Mouse (Mus musculus): ENCODE results near the gene En2.
A peak's percentile ranks its signal among the peaks of the same experiment; 100 is the strongest.

The En2 gene

DNA sequence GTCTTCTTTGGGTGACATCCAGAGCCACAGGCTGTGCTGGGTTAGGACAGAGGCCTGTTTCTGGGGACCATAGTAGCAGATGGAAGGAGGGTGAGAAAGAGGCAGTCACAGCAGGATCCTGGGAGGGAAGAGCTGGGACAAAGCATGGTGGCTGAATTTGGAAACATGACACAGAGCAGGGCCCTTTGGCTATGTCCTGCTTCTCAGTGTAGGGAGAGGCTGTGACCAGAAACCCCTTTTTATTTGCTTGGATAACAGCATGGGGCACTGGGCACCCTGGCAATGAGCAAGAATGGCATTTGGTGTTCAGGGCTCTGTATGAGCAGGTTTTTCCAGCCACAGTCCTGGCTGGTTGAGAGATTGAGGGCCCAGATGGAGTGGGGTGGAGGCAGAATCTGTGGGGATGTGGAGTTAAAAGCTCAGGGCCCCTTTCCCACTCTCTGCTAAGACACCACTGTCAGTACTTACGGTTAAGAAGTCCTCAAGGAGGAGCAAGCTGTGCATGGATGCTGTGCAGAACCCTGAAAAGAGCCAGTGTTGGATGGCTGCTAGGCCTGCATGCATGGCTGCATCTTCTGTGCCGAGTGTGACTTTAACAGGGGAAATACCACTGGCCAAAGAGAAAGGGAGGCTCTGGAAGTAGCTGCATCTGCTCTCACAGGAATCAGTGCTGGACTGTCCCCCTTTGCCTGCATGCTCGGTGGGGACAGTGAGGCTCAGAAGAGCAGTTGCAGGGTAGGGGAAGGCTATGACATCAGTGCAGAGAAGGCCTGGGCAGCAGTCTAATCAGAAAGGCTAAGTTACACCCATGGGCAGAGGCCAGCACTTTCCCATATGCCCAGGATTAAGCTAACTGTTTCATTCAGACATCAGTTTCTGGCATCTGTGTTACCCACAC is 26.0 kb downstream of the En2 start:
- no peak for DNase-seq

DNA sequence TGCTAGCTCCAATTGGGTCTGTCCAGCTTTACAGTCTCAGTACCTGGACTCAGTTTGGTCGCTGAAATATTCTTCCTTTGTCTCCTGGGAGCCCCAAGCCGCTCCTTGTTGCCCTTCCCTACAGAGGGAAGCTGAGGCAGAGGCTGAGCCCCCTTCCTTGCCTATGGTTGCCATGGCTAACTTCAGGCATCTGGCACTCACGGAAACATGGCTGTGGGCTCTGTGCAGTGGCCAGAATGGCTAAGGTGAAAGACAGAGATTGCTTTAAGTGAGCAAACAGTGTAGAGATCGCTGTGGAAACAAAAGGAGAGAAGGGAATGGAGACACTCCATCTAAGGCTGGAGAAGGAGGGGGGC is 26.6 kb downstream of the En2 start:
- no peak for DNase-seq

GRCm38 (mm10) chr5:28195473-28195872 is 30.0 kb downstream of the En2 start:
- DNase-seq: no peak

- DNase-seq: no peak
Measured at GRCm38 (mm10) chr5:28199089-28199873, 33.8 kb downstream of the En2 start.

GRCm38 (mm10) chr5:28203086-28203485 is 37.6 kb downstream of the En2 start:
- DNase-seq: no peak

GRCm38 (mm10) chr5:28204678-28205077 is 39.2 kb downstream of the En2 start:
- no peak for DNase-seq

DNA sequence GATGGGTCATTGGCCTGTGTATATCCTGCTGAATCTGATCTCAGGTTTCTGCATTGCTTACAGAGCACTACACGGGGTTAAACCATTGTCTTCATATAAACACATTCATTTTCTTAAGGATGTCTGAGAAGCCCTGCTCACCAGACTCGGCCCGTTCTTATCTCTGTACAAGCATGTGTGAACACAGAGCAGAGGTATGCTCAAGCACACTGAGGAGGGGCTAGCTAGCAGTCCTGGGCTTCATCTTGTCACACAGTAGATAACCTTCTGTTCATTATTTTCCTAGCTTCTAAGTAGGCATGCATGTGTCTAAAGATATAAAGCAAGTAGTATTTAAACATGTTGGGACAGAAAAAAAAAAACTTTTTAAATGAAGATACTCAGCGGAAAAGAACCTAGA is 41.0 kb downstream of the En2 start:
- DNase-seq: no peak

DNA sequence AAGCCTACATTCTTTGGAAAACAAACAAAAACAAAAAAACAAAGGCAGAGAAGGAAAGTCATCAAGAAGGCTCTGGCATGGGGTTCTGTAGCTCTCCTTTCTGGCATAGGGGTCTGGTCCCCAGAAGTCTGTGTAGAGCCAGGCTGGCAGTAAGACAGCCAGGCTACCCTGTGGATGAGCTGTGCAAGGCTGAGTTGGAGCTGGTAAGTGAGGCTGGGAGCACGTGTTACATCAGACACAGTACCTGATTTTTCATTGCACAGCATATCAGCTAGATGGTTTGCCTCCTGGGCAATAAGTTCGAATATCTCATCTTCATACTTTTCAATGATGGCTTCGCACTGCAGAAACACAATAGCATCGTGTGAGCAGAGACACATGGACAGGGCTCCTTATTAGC is 41.5 kb downstream of the En2 start:
- DNase-seq: no peak

DNA sequence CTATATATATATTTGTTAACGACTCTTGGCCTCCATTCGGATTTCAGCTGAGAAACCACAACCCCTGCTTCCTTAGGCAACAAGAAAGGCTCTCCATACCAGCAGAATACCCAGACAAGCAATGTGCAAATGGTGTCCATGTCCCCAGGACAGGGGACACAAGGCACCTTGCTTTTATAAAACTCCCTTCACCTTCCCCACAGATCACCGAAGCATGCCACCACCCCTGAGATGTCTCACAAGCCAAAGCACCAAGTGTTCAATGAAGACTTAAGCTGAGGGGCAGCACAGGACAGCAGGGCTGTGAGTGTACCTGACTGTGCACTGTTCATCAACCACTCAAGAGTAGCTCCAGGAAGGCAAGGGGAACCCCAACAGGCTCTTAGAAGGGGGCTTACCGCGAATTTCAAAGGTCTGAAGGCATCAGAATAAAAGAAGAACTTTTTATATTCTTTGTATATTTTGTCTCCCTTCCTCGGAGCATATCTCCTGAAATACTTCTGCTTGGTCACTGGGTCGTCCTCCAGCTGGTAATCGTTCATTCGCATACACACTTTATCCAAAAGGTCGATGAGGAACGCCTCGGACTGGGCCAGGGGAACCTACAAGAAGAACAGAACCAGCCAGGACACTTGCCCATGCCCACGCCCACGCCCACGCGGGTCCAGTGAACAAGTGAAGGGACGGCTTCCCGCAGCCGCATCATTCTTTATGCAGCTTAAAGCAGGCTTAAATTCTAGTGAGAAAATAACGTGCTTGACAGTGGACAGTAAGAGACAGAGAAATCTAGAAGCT is 43.4 kb downstream of the En2 start:
- DNase-seq: no peak

- peak; percentile 16 to 47 for DNase-seq
Measured at GRCm38 (mm10) chr5:28209549-28210431, 44.3 kb downstream of the En2 start.

DNA sequence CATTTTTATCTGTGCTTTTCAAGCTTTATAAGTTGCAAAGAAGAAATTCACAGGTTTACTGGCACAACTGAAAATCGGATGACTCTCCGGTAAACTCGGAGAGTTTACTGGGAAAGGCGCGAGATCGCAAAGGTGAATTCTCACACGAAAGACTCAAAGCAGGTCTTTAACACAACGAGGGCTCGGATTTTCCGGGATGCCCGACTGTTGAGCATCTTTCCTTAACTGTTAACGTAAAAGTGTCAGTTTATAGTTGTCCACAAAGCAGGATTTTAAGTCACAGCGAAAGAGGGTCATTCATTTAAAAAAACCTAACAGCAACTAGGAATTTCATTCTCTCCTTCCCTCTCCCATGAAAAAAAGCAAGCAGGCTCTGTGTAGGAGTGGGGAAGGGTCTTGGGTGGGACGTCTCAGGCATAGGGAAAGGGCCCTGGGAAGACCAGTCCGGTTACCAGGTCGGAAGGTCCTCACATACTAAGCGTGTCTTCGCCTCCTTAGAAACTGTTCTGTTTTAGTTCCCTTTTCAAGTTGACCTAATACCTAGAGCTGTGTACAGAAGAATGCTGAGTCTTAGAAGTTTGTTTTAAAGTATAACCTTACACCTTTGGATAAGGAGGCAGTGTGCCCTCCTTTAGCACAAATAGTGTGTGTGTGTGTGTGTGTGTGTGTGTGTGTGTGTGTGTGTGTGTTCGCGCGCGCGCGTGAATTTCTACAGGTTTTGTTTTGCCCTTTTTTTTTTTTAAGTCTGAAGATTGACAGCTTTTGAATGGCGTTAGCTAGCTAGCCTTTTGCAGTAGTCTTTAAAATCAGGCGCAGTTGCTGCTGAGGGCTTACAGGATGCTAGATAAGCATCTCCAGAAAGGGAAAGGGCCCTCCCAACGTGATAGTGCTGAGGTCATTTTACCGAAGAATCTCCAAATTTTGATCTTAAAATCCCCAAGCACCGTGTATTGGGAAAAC is 45.4 kb downstream of the En2 start:
- DNase-seq: no peak

DNA sequence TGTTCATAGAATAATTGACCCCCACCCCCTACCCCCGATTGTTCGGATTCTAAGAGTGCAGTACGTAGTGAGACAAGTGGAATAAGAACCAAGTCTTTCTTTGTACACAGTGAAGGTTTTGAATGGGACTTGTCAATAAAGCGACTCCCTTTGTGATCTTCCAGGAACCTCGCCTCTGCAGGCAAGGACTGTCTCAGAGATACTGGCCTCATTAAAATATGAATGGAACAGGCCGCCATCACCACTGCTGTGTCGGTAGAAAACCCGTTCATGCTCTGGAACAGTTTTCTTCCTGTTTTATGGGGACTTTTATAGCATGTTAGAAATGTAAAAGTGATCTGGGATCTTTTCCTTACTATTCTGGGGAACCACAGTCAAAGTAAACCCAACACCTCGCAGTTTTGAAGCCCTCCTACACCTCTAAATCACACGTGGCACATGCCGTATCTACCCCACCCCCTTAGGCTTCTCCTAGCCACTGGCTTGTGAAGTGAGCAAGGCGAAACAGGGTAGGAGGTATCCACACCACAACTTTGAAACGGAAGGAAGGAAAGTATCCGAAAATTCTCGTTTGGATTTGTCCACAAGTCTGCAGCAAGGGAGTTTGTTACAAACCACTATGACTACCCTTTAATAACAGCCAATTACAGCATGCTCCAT is 46.3 kb downstream of the En2 start:
- DNase-seq: no peak

- no peak for DNase-seq
Measured at GRCm38 (mm10) chr5:28213441-28213840, 47.9 kb downstream of the En2 start.

DNA sequence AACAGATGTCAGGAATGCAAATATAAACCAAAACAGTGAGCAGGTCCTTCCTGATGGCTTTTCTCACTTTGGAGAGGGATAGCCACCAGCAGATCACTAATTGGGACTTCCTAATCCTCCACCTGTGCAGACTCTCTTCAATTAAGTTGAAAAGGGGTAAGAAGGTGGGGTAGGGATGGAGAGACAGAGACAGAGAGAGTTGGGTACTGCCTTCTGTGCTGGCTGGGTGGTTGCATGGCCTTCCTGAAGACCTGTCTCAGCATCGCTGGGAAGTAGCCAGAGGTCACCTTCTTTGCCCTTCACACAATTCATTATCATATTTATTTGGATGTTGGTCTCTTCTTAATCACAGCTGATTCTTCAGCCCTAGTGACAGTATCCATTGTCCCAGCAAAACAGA is 54.1 kb downstream of the En2 start:
- DNase-seq: no peak
